Mouse (Mus musculus) CH12.LX (cell line): ENCODE measurements around the gene Dglucy. TPM values are rescaled to one million over a fixed set of nuclear protein-coding genes. Genes with fewer than 3 reads are reported as not detected.

ENCODE experiments used
- DNase-seq: peaks from one replicate; pipeline ENCODE4 v3.0.0-alpha.2; 2013; ENCODE audit errors: extremely low read depth
- H3K27ac ChIP-seq: 2 replicates; pipeline ENCODE4 v1.5.1; 2012; ENCODE audit warnings: low read depth, mild to moderate bottlenecking, control low read depth, moderate library complexity; ENCODE audit not compliant: insufficient read depth
- H3K27me3 ChIP-seq: replicated peaks from 2 replicates; pipeline ENCODE3; 2012; ENCODE audit warnings: inconsistent platforms
- H3K36me3 ChIP-seq, 2 experiments: replicated peaks in 1 of 2; 2 replicates each; pipeline versions ENCODE3 to v1.6.1; 2012; ENCODE audit warnings: inconsistent platforms in 1 of 2, low read length in 1 of 2, mild to moderate bottlenecking in 1 of 2, mixed read lengths in 1 of 2, moderate library complexity in 1 of 2; ENCODE audit not compliant: control insufficient read depth in 1 of 2, insufficient read depth in 1 of 2
- H3K4me1 ChIP-seq, 2 experiments: 2 replicates each; pipeline ENCODE4 v1.6.1; 2012; ENCODE audit warnings: inconsistent platforms in 1 of 2, moderate library complexity in 1 of 2; ENCODE audit not compliant: insufficient read depth in 2 of 2, control insufficient read depth in 1 of 2
- H3K4me2 ChIP-seq: 2 replicates; pipeline ENCODE4 v1.6.1; 2012; ENCODE audit warnings: low read depth, mild to moderate bottlenecking, control low read depth; ENCODE audit not compliant: poor library complexity, insufficient read depth, severe bottlenecking
- H3K4me3 ChIP-seq, 3 experiments: fragments of 150-350 bp in 1 of 3; sonication (generic) in 1 of 3; replicated peaks in 1 of 3; 2 replicates each; pipeline versions ENCODE3 to v1.5.1; 2011 to 2012; ENCODE audit warnings: low read depth in 2 of 3, low read length in 2 of 3, mild to moderate bottlenecking in 2 of 3, moderate library complexity in 2 of 3, control low read depth in 1 of 3, improper control_type of control experiment in 1 of 3, inconsistent platforms in 1 of 3, mixed read lengths in 1 of 3; ENCODE audit not compliant: poor library complexity in 1 of 3
- H3K79me2 ChIP-seq: replicated peaks from 2 replicates; pipeline ENCODE4 v1.6.1; 2012; ENCODE audit warnings: mild to moderate bottlenecking, moderate library complexity; ENCODE audit not compliant: control insufficient read depth, poor library complexity, insufficient read depth, severe bottlenecking; ENCODE audit errors: extremely low read depth
- H3K9ac ChIP-seq: 2 replicates; pipeline ENCODE4 v1.6.1; 2012; ENCODE audit warnings: low read depth, mild to moderate bottlenecking, control low read depth, moderate library complexity; ENCODE audit not compliant: insufficient read depth
- H3K9me3 ChIP-seq: replicated peaks from 2 replicates; pipeline ENCODE3; 2012; ENCODE audit warnings: low read length, inconsistent platforms, mixed read lengths
- BHLHE40 ChIP-seq: IDR thresholded peaks from 2 replicates; pipeline ENCODE4 v1.6.1; 2011; ENCODE audit warnings: mild to moderate bottlenecking, low read depth, low read length, improper control_type of control experiment
- CHD1 ChIP-seq: IDR thresholded peaks from 2 replicates; pipeline ENCODE4 v1.6.1; 2012; ENCODE audit warnings: low read depth, low read length, improper control_type of control experiment, inconsistent platforms
- CHD2 ChIP-seq: IDR thresholded peaks from 2 replicates; pipeline ENCODE4 v1.6.1; 2011; ENCODE audit warnings: low read length, improper control_type of control experiment
- CTCF ChIP-seq, 2 experiments: IDR thresholded peaks in 1 of 2; conservative IDR thresholded peaks in 1 of 2; 2 replicates each; pipeline ENCODE4 v1.5.1; 2011 to 2012; ENCODE audit warnings: low read depth in 2 of 2, low read length in 2 of 2, improper control_type of control experiment in 1 of 2, inconsistent platforms in 1 of 2, mild to moderate bottlenecking in 1 of 2, moderate library complexity in 1 of 2
- E2F4 ChIP-seq: IDR thresholded peaks from 2 replicates; pipeline ENCODE4 v1.6.1; 2011; ENCODE audit warnings: low read depth, low read length, improper control_type of control experiment; ENCODE audit not compliant: insufficient replicate concordance
- ELF1 ChIP-seq: IDR thresholded peaks from 2 replicates; pipeline ENCODE4 v1.6.1; 2014; ENCODE audit warnings: low read depth, mild to moderate bottlenecking, inconsistent platforms, low read length, improper control_type of control experiment
- EP300 ChIP-seq: IDR thresholded peaks from 2 replicates; pipeline ENCODE4 v1.6.1; 2011; ENCODE audit warnings: low read length, improper control_type of control experiment
- ETS1 ChIP-seq: conservative IDR thresholded peaks from 2 replicates; pipeline ENCODE4 v1.6.1; 2012; ENCODE audit warnings: low read depth, mild to moderate bottlenecking, inconsistent platforms, low read length, improper control_type of control experiment, moderate library complexity
- HCFC1 ChIP-seq: IDR thresholded peaks from 2 replicates; pipeline ENCODE4 v1.6.1; 2012; ENCODE audit warnings: low read depth, mild to moderate bottlenecking, inconsistent platforms, low read length, improper control_type of control experiment
- JUN ChIP-seq: IDR thresholded peaks from 2 replicates; pipeline ENCODE4 v1.6.1; 2011; ENCODE audit warnings: low read depth, mild to moderate bottlenecking, low read length, improper control_type of control experiment, moderate library complexity; ENCODE audit not compliant: insufficient read depth
- JUND ChIP-seq: conservative IDR thresholded peaks from 2 replicates; pipeline ENCODE4 v1.6.1; 2011; ENCODE audit warnings: low read depth, low read length, improper control_type of control experiment
- KAT2A ChIP-seq: IDR thresholded peaks from 2 replicates; pipeline ENCODE4 v1.6.1; 2012; ENCODE audit warnings: low read length, improper control_type of control experiment, inconsistent platforms; ENCODE audit not compliant: insufficient replicate concordance
- MAFK ChIP-seq: IDR thresholded peaks from 2 replicates; pipeline ENCODE4 v1.6.1; 2011; ENCODE audit warnings: low read length, improper control_type of control experiment; ENCODE audit not compliant: insufficient replicate concordance
- MAX ChIP-seq: IDR thresholded peaks from 2 replicates; pipeline ENCODE4 v1.6.1; 2011; ENCODE audit warnings: low read length, improper control_type of control experiment
- MAZ ChIP-seq: IDR thresholded peaks from 2 replicates; pipeline ENCODE4 v1.6.1; 2012; ENCODE audit warnings: low read depth, mild to moderate bottlenecking, inconsistent platforms, low read length, improper control_type of control experiment, moderate library complexity
- MYC ChIP-seq: IDR thresholded peaks from 2 replicates; pipeline ENCODE4 v1.6.1; 2011; ENCODE audit warnings: low read depth, mild to moderate bottlenecking, improper control_type of control experiment, low read length
- NELFE ChIP-seq: IDR thresholded peaks from 2 replicates; pipeline ENCODE4 v1.6.1; 2011; ENCODE audit warnings: low read depth, low read length, improper control_type of control experiment
- NRF1 ChIP-seq: IDR thresholded peaks from 2 replicates; pipeline ENCODE4 v1.6.1; 2014; ENCODE audit warnings: low read depth, mild to moderate bottlenecking, inconsistent platforms, low read length, improper control_type of control experiment, moderate library complexity
- POLR2A ChIP-seq: IDR thresholded peaks from 2 replicates; pipeline ENCODE4 v1.6.1; 2011; ENCODE audit warnings: low read depth, mild to moderate bottlenecking, improper control_type of control experiment, low read length
- POLR2AphosphoS2 ChIP-seq: IDR thresholded peaks from 2 replicates; pipeline ENCODE4 v1.6.1; 2011; ENCODE audit warnings: low read depth, low read length, improper control_type of control experiment
- RAD21 ChIP-seq: IDR thresholded peaks from 2 replicates; pipeline ENCODE4 v1.6.1; 2011; ENCODE audit warnings: low read depth, mild to moderate bottlenecking, low read length, improper control_type of control experiment, moderate library complexity
- RCOR1 ChIP-seq: conservative IDR thresholded peaks from 2 replicates; pipeline ENCODE4 v1.6.1; 2012; ENCODE audit warnings: low read depth, mild to moderate bottlenecking, inconsistent platforms, low read length, improper control_type of control experiment
- SMC3 ChIP-seq: IDR thresholded peaks from 2 replicates; pipeline ENCODE4 v1.6.1; 2011; ENCODE audit warnings: low read depth, low read length, improper control_type of control experiment
- TCF12 ChIP-seq: IDR thresholded peaks from 2 replicates; pipeline ENCODE4 v1.6.1; 2014; ENCODE audit warnings: low read depth, mild to moderate bottlenecking, inconsistent platforms, low read length, improper control_type of control experiment
- UBTF ChIP-seq: IDR thresholded peaks from 2 replicates; pipeline ENCODE4 v1.6.1; 2012; ENCODE audit warnings: low read depth, mild to moderate bottlenecking, inconsistent platforms, low read length, improper control_type of control experiment, moderate library complexity
- USF1 ChIP-seq: IDR thresholded peaks from 2 replicates; pipeline ENCODE4 v1.6.1; 2014; ENCODE audit warnings: low read depth, mild to moderate bottlenecking, inconsistent platforms, low read length, improper control_type of control experiment
- USF2 ChIP-seq: conservative IDR thresholded peaks from 2 replicates; pipeline ENCODE4 v1.6.1; 2011; ENCODE audit warnings: low read depth, low read length, improper control_type of control experiment
- ZC3H11A ChIP-seq: IDR thresholded peaks from 2 replicates; pipeline ENCODE4 v1.6.1; 2012; ENCODE audit warnings: low read depth, mild to moderate bottlenecking, inconsistent platforms, low read length, improper control_type of control experiment
- ZKSCAN1 ChIP-seq: IDR thresholded peaks from 2 replicates; pipeline ENCODE4 v1.6.1; 2012; ENCODE audit warnings: low read depth, inconsistent platforms, low read length, improper control_type of control experiment, borderline replicate concordance
- ZMIZ1 ChIP-seq: IDR thresholded peaks from 2 replicates; pipeline ENCODE4 v1.6.1; 2012; ENCODE audit warnings: low read depth, mild to moderate bottlenecking, inconsistent platforms, low read length, improper control_type of control experiment
- ZNF384 ChIP-seq: IDR thresholded peaks from 2 replicates; pipeline ENCODE4 v1.6.1; 2012; ENCODE audit warnings: low read depth, low read length, improper control_type of control experiment, inconsistent platforms
- dilution Hi-C: fragments of 300-500 bp; cut with MboI; formaldehyde crosslinking; loops from 2 replicates; pipeline ENCODE4 v1.14.3; 2020; ENCODE audit warnings: low sequenced_read_pairs; ENCODE audit not compliant: extremely low pct_unique_long_range_greater_than_20kb, extremely low pct_ligation_motif_present
- in situ Hi-C: fragments of 300-500 bp; cut with MboI; formaldehyde crosslinking; loops from 3 replicates; pipeline ENCODE4 v1.14.3; 2019; ENCODE audit warnings: low sequenced_read_pairs, low pct_ligation_motif_present, low pct_unique_long_range_greater_than_20kb, mixed read lengths
- polyA plus RNA-seq: library from polyadenylated mRNA; unstranded; fragments of >175 nt; gene quantifications from 2 replicates; pipeline ENCODE4 v1.2.1, GENCODE M21; 2012; ENCODE audit warnings: low read depth; ENCODE audit not compliant: insufficient read length
- total RNA-seq, 2 experiments: library from RNA; depleted of rRNA; stranded (reverse); fragments of 300-350 nt in 1 of 2; fragments of >200 nt in 1 of 2; gene quantifications; 2 replicates each; pipeline ENCODE4 v1.2.3; 2012 to 2014

Gene Dglucy
- total and polyA plus RNA-seq, 3 experiments = 5.5 to 20.6 (median 10.1) TPM

DNA sequence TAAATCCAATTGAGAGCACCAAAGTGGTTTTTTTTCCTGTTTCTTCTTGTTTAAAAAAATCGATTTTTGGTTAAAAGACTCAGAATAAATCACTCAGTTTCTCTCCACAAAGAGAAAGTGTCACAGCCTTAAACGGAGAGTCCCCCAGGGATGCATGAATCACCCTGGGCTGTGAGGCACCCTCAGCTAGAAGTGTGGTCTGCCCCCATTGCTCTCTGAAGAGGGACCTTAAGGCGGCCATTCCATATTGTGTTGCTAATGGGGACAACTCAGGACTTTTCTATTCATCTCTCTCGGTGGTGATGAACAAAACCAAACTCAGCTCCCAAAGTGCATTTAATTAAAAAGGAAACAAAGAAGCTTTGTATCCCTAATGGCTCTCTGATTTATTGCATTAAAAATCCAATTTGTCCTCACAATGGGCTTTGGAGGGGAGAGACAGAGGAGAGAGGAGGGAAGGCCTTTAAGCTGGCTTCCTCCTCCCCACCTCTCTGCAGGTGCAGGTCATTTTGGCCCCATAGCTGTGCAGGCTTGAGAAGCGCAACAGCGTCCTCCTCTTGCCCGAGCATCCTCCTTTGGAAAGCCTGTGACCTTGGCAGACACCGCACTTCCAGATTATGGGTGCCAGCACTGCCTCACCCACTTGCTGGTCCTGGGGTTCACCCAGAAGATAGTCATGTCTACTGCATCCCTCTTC is 52.9 kb downstream of the Dglucy start:
- H3K36me3 ChIP-seq = peaks cover 23 to 62% of the 10 kb centered on the region in 2 experiments
- in situ Hi-C loops = no loop called here
- no peaks in the 10 kb centered on the region for H3K27me3 ChIP-seq
- dilution Hi-C loops = no loop called here
- peaks cover 4 to 15% of the 10 kb centered on the region in 2 experiments for H3K4me1 ChIP-seq
- peaks cover 4% of the 10 kb centered on the region for H3K79me2 ChIP-seq
- DNase-seq = no peak
- no peak overlapping the region for H3K4me3 ChIP-seq
- H3K27ac ChIP-seq = no peak overlapping the region
- no peak overlapping the region for H3K9ac ChIP-seq
- H3K4me2 ChIP-seq = no peak overlapping the region
- peaks cover 5% of the 10 kb centered on the region for H3K9me3 ChIP-seq
- TF ChIP-seq MAZ (no peak), EP300 (no peak), MYC (no peak), POLR2A (no peak), NRF1 (no peak), MAX (no peak), E2F4 (no peak), CHD2 (no peak), JUND (no peak), USF1 (no peak), BHLHE40 (no peak), ZNF384 (no peak), RCOR1 (no peak), TCF12 (no peak), POLR2AphosphoS2 (no peak), USF2 (no peak), SMC3 (no peak), JUN (no peak), ZMIZ1 (no peak), CTCF (conservative IDR thresholded peaks at IDR 0.05 in 1 of 2, IDR thresholded peaks at IDR 0.05 in 1 of 2; ENCODE audit: low read depth in 2 of 2, low read length in 2 of 2) (no peak)

DNA sequence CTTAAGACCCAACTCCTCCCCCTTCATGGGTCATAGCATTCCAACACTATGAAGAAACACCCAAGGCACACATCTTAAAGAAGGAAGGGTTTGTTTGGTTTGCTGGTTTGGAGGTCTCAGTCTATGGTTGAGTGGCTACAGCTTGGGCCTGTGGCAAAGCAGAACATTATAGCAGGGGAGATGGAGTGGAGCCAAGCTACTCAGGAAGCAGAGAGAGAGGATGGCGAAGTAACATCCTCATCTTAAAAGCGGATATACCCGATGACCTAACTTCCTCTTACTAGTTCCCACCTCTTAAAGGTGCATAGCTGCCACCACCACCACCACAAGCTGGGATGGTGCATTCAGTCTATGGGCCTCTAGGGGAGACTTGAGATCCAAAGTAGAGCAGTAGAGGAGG is 58.4 kb downstream of the Dglucy start:
- Histone ChIP-seq H3K9ac (peak overlapping the region; percentile 85), H3K4me3 (peak overlapping the region; percentile 59 to 94 (median 66))
- TF ChIP-seq NELFE = peak; percentile 92
- no peak for TF ChIP-seq USF1
- no peak for TF ChIP-seq MAFK
- no peak for TF ChIP-seq EP300
- peak; percentile 77 for TF ChIP-seq ELF1
- peak; percentile 3 for TF ChIP-seq RAD21
- peak; percentile 73 for TF ChIP-seq JUN
- no peak for TF ChIP-seq ETS1
- TF ChIP-seq USF2 = no peak
- peak; percentile 81 for TF ChIP-seq HCFC1
- no peak for TF ChIP-seq UBTF
- no peak for TF ChIP-seq CHD2
- TF ChIP-seq E2F4 = no peak
- TF ChIP-seq ZNF384 = no peak
- no peak for TF ChIP-seq ZC3H11A
- TF ChIP-seq MYC = peak; percentile 60; the same call in 1 of the 2 replicates
- peak; percentile 64 for TF ChIP-seq MAX
- no peak for TF ChIP-seq ZKSCAN1
- no peak for TF ChIP-seq CHD1
- TF ChIP-seq BHLHE40 = no peak
- TF ChIP-seq KAT2A = 0 out of 2 replicates have a peak, but pooled peaks have one; percentile 61

More for the DNA sequence above, 58.4 kb downstream of the Dglucy start:
- Histone ChIP-seq H3K9me3 (peaks cover 5% of the 10 kb centered on the region), H3K4me1 (peaks cover 20 to 60% of the 10 kb centered on the region in 2 experiments), H3K27ac (peak overlapping the region; percentile 33), H3K27me3 (no peaks in the 10 kb centered on the region), H3K4me2 (peak overlapping the region; percentile 79), H3K79me2 (peaks cover 4% of the 10 kb centered on the region), H3K36me3 (peaks cover 9 to 34% of the 10 kb centered on the region in 2 experiments)
- peak; percentile 89 for DNase-seq
- dilution Hi-C loops (no loop called here), in situ Hi-C loops (no loop called here)
